Comparison of ENCODE assay signal across 33 mouse cellular contexts in the genomic region with DNA sequence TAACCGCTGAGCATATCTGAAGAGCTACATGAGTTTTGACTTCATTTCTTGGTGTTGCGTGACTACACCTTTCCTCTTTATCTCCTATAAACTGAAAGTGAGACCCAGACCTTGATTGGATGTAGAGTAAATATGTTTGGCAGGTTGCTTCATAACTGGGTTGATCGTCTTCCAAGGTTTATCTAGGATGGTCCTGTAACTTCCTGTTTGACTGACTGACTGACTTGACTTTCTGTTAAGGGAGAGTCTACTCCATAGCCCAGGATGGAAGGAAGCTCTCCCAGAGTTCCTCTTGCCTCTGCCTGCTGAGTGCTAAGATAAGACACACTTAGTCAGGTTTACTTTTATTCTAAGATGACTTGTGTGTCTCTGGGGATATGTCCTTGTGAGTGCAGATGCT. TPM values are rescaled to one million over a fixed set of nuclear protein-coding genes. Genes with fewer than 3 reads are reported as not detected.
DNase-seq lines count a peak whose midpoint lies in the region; ATAC-seq and TF ChIP-seq lines count a peak whose summit lies in the region.
"Had no signal": no experiment of that assay in that cellular context is flagged by ENCODE, and none has a peak within 500 bp of the region (broad histone marks: within the 10 kb centered on the region; RNA-seq: fewer than 3 reads in every experiment).

No protein-coding gene starts in this region.

- TF ChIP-seq CTCF in heart, adult 2 months (IDR thresholded peaks at IDR 0.05), result no peak
- no peak for TF ChIP-seq CTCF in thymus, adult 2 months (IDR thresholded peaks at IDR 0.05; ENCODE audit: borderline replicate concordance, control insufficient read depth, extremely low read depth, insufficient read depth, low read length, poor library complexity)

- no peak overlapping the region for H3K9ac ChIP-seq in heart, adult 2 months (ENCODE audit: low read depth, low read length)
- H3K9ac ChIP-seq: forebrain, embryonic 13.5 days; heart, embryonic 12.5 days; heart, embryonic 15.5 days; hindbrain, embryonic 14.5 days had no signal

- TF ChIP-seq EP300 in heart, adult 2 months (IDR thresholded peaks at IDR 0.05; ENCODE audit: insufficient read depth, low read depth, low read length), result no peak

- H3K27me3 ChIP-seq in megakaryocyte, embryonic 14.5 days (replicated peaks), result no peaks in the 10 kb centered on the region
- H3K27me3 ChIP-seq in heart, adult 2 months (ENCODE audit: control insufficient read depth, insufficient read depth, low read length), result no peaks in the 10 kb centered on the region
- no peaks in the 10 kb centered on the region for H3K27me3 ChIP-seq in thymus, adult 2 months (ENCODE audit: control insufficient read depth, insufficient read depth, low read length)
- H3K27me3 ChIP-seq: forebrain, embryonic 13.5 days; heart, embryonic 12.5 days; heart, embryonic 15.5 days had no signal

- H3K9me3 ChIP-seq in megakaryocyte, embryonic 14.5 days, result no peaks in the 10 kb centered on the region
- H3K9me3 ChIP-seq: forebrain, embryonic 10.5 days; forebrain, embryonic 13.5 days; heart, embryonic 12.5 days; heart, embryonic 15.5 days had no signal

- intact Hi-C loops in heart, adult 2 months (cut with DNase I), result no loop called here

- peaks cover 80% of the 10 kb centered on the region for H3K4me1 ChIP-seq in megakaryocyte, embryonic 14.5 days
- no peaks in the 10 kb centered on the region for H3K4me1 ChIP-seq in heart, adult 2 months (ENCODE audit: control insufficient read depth, insufficient read depth, low read length)
- 0 out of 2 replicates have a peak, but pooled peaks cover 3% of the 10 kb centered on the region for H3K4me1 ChIP-seq in thymus, adult 2 months (replicated peaks; ENCODE audit: control insufficient read depth, insufficient read depth, low read length)

- 65% methylated on average over 3 of the region's 3 CpGs for WGBS in heart, adult 2 months
- WGBS in thymus, adult 2 months, result 93% methylated on average over 3 of the region's 3 CpGs

- peaks cover 83% of the 10 kb centered on the region for H3K36me3 ChIP-seq in megakaryocyte, embryonic 14.5 days (replicated peaks; ENCODE audit: low read length)
- H3K36me3 ChIP-seq in heart, adult 2 months (ENCODE audit: control insufficient read depth, insufficient read depth, low read length), result peaks cover 2% of the 10 kb centered on the region; the same call in 1 of the 2 replicates
- H3K36me3 ChIP-seq in thymus, adult 2 months (ENCODE audit: control insufficient read depth, insufficient read depth, low read length), result peaks cover 31% of the 10 kb centered on the region

- no peak for ATAC-seq in megakaryocyte, adult 5-6 weeks (ENCODE audit: poor library complexity, severe bottlenecking)
- peak; percentile 33 for ATAC-seq in granulocyte monocyte progenitor cell, adult 5-6 weeks (replicated peaks; ENCODE audit: poor library complexity, severe bottlenecking)
- ATAC-seq: CD4-positive, CD25-positive, alpha-beta regulatory T cell, adult 4 months; forebrain, embryonic 13.5 days; forebrain, embryonic 16.5 days; hindbrain, postnatal 0 days; inflammation-experienced regulatory T-cells, adult 6 months had no signal

- no peak for TF ChIP-seq POLR2A in heart, adult 2 months (IDR thresholded peaks at IDR 0.05; ENCODE audit: insufficient read depth, low read depth, low read length)
- no peak for TF ChIP-seq POLR2A in thymus, adult 2 months (IDR thresholded peaks at IDR 0.05; ENCODE audit: control insufficient read depth, extremely low read depth, insufficient read depth, low read length, poor library complexity)

- peak; percentile 87 for DNase-seq in MEL-GATA-1-ER (ENCODE audit: extremely low read depth, low read depth)
- no peak for DNase-seq in heart, adult 2 months
- no peak for DNase-seq in thymus, adult 2 months
- no peak for DNase-seq in heart, postnatal 4 days
- DNase-seq: adrenal gland, adult 2 months; adrenal gland, postnatal 14 days; cerebellum, adult 11 months; cerebellum, adult 2 months; cerebellum, adult 9-11 months; cerebellum, postnatal 25 days; gastrocnemius, postnatal 10 days; gastrocnemius, postnatal 36 days; heart, adult 11 months; heart, postnatal 10 days; heart, postnatal 36 days had no signal

- H3K4me3 ChIP-seq in megakaryocyte, embryonic 14.5 days (replicated peaks), result peak overlapping the region; percentile 77
- no peak overlapping the region for H3K4me3 ChIP-seq in heart, adult 2 months
- H3K4me3 ChIP-seq in thymus, adult 2 months (ENCODE audit: control insufficient read depth, insufficient read depth, low read length), result no peak overlapping the region
- H3K4me3 ChIP-seq: forebrain, embryonic 10.5 days; forebrain, embryonic 13.5 days; heart, embryonic 12.5 days; heart, embryonic 15.5 days had no signal

- H3K79me2 ChIP-seq in heart, adult 2 months (replicated peaks; ENCODE audit: control insufficient read depth, insufficient read depth, low read length), result peaks cover 6% of the 10 kb centered on the region

- H3K27ac ChIP-seq in heart, adult 2 months, result no peak overlapping the region
- H3K27ac ChIP-seq in thymus, adult 2 months (ENCODE audit: control insufficient read depth, insufficient read depth, low read length), result no peak overlapping the region
- H3K27ac ChIP-seq: forebrain, embryonic 10.5 days; forebrain, embryonic 13.5 days; heart, embryonic 15.5 days; hindbrain, embryonic 14.5 days; hindbrain, postnatal 0 days had no signal

RNA-seq across cellular contexts. Expression of a gene that starts 6.0 kb away (rescaled TPM):
- polyA plus RNA-seq in megakaryocyte, embryonic 14.5 days (2012; ENCODE audit: insufficient read depth, low replicate concordance), result not detected in 2 replicates
- not detected in 2 replicates for total RNA-seq in megakaryocyte, adult 5-6 weeks (2015)
- total RNA-seq in megakaryocyte, adult 5-6 weeks (2017), result not detected in 2 replicates
- total RNA-seq in granulocyte monocyte progenitor cell, adult 5-6 weeks (2014; fragmentation: Nextera tagmentation), result not detected in 2 replicates
- total RNA-seq in granulocyte monocyte progenitor cell, adult 5-6 weeks (2017), result not detected in 2 replicates
- not detected for total RNA-seq in heart, adult 2 months (2021)
- not detected in 2 replicates for polyA plus RNA-seq in heart, adult 2 months (2012; rRNA removed)
- polyA plus RNA-seq in thymus, adult 2 months (2012; rRNA removed), result 0.27 and 0.41 TPM in 2 replicates
- total RNA-seq in heart, postnatal 4 days (2021), result not detected
- total RNA-seq: adrenal gland, adult 2 months; adrenal gland, postnatal 14 days; adrenal gland, postnatal 4 days; gastrocnemius, adult 18-20 months; gastrocnemius, postnatal 10 days; gastrocnemius, postnatal 36 days; heart, postnatal 10 days; heart, postnatal 36 days; hindbrain, postnatal 0 days had no signal
- polyA plus RNA-seq: adrenal gland, adult 2 months; C2C12; CD4-positive, CD25-positive, alpha-beta regulatory T cell, adult 4 months; cerebellum, adult 2 months; embryonic facial prominence, embryonic 11.5 days; embryonic facial prominence, embryonic 14.5 days; forebrain, embryonic 10.5 days; forebrain, embryonic 13.5 days; forebrain, embryonic 16.5 days; heart, embryonic 12.5 days; heart, embryonic 15.5 days; hindbrain, embryonic 11.5 days; hindbrain, embryonic 14.5 days; inflammation-experienced regulatory T-cells, adult 6 months had no signal

RNA-seq across cellular contexts. Expression of a gene that starts 6.2 kb away (rescaled TPM):
- polyA plus RNA-seq in megakaryocyte, embryonic 14.5 days (2012; ENCODE audit: insufficient read depth, low replicate concordance), result 25.4 and 41.5 TPM in 2 replicates
- total RNA-seq in megakaryocyte, adult 5-6 weeks (2015), result 98.2 and 102 TPM in 2 replicates
- 65.2 and 77.0 TPM in 2 replicates for total RNA-seq in megakaryocyte, adult 5-6 weeks (2017)
- total RNA-seq in granulocyte monocyte progenitor cell, adult 5-6 weeks (2014; fragmentation: Nextera tagmentation), result 76.8 and 81.1 TPM in 2 replicates
- total RNA-seq in granulocyte monocyte progenitor cell, adult 5-6 weeks (2017), result 42.0 and 48.1 TPM in 2 replicates
- total RNA-seq in heart, adult 2 months (2021), result 10 to 100 TPM; 60.4 to 64.4 TPM
- polyA plus RNA-seq in heart, adult 2 months (2012; rRNA removed), result 67.8 and 79.9 TPM in 2 replicates
- polyA plus RNA-seq in thymus, adult 2 months (2012; rRNA removed), result 144 and 149 TPM in 2 replicates
- 10 to 100 TPM; 71.9 to 78.2 TPM for total RNA-seq in heart, postnatal 4 days (2021)

RNA-seq across cellular contexts. Expression of a gene that starts 24.1 kb away (rescaled TPM):
- 1,949 and 2,538 TPM in 2 replicates for polyA plus RNA-seq in megakaryocyte, embryonic 14.5 days (2012; ENCODE audit: insufficient read depth, low replicate concordance)
- 361 and 425 TPM in 2 replicates for total RNA-seq in megakaryocyte, adult 5-6 weeks (2015)
- 297 and 318 TPM in 2 replicates for total RNA-seq in megakaryocyte, adult 5-6 weeks (2017)
- 404 and 492 TPM in 2 replicates for total RNA-seq in granulocyte monocyte progenitor cell, adult 5-6 weeks (2014; fragmentation: Nextera tagmentation)
- 197 and 242 TPM in 2 replicates for total RNA-seq in granulocyte monocyte progenitor cell, adult 5-6 weeks (2017)
- total RNA-seq in heart, adult 2 months (2021), result 10 to 100 TPM; 60.8 to 75.0 TPM
- polyA plus RNA-seq in heart, adult 2 months (2012; rRNA removed), result 133 and 137 TPM in 2 replicates
- polyA plus RNA-seq in thymus, adult 2 months (2012; rRNA removed), result 859 and 863 TPM in 2 replicates
- 100 to 1,000 TPM; 123 to 125 TPM for total RNA-seq in heart, postnatal 4 days (2021)

RNA-seq across cellular contexts. Expression of a gene that starts 47.1 kb away (rescaled TPM):
- not detected in 2 replicates for polyA plus RNA-seq in megakaryocyte, embryonic 14.5 days (2012; ENCODE audit: insufficient read depth, low replicate concordance)
- total RNA-seq in megakaryocyte, adult 5-6 weeks (2015), result not detected in 2 replicates
- total RNA-seq in megakaryocyte, adult 5-6 weeks (2017), result not detected in 2 replicates
- total RNA-seq in granulocyte monocyte progenitor cell, adult 5-6 weeks (2014; fragmentation: Nextera tagmentation), result not detected in 2 replicates
- total RNA-seq in granulocyte monocyte progenitor cell, adult 5-6 weeks (2017), result not detected in 2 replicates
- total RNA-seq in heart, adult 2 months (2021), result not detected
- not detected in 2 replicates for polyA plus RNA-seq in heart, adult 2 months (2012; rRNA removed)
- polyA plus RNA-seq in thymus, adult 2 months (2012; rRNA removed), result not detected in 2 replicates
- total RNA-seq in heart, postnatal 4 days (2021), result not detected
- total RNA-seq: adrenal gland, adult 2 months; adrenal gland, postnatal 14 days; adrenal gland, postnatal 4 days; gastrocnemius, adult 18-20 months; gastrocnemius, postnatal 10 days; gastrocnemius, postnatal 36 days; heart, postnatal 10 days; heart, postnatal 36 days; hindbrain, postnatal 0 days had no signal
- polyA plus RNA-seq: adrenal gland, adult 2 months; C2C12; CD4-positive, CD25-positive, alpha-beta regulatory T cell, adult 4 months; cerebellum, adult 2 months; embryonic facial prominence, embryonic 11.5 days; forebrain, embryonic 10.5 days; forebrain, embryonic 13.5 days; forebrain, embryonic 16.5 days; heart, embryonic 12.5 days; heart, embryonic 15.5 days; hindbrain, embryonic 11.5 days; hindbrain, embryonic 14.5 days; hindbrain, postnatal 0 days; inflammation-experienced regulatory T-cells, adult 6 months had no signal

RNA-seq across cellular contexts. Expression of a gene that starts 50.2 kb away (rescaled TPM):
- 63.5 and 118 TPM in 2 replicates for polyA plus RNA-seq in megakaryocyte, embryonic 14.5 days (2012; ENCODE audit: insufficient read depth, low replicate concordance)
- total RNA-seq in megakaryocyte, adult 5-6 weeks (2015), result 24.8 and 26.1 TPM in 2 replicates
- 140 and 144 TPM in 2 replicates for total RNA-seq in megakaryocyte, adult 5-6 weeks (2017)
- total RNA-seq in granulocyte monocyte progenitor cell, adult 5-6 weeks (2014; fragmentation: Nextera tagmentation), result 59.3 and 90.3 TPM in 2 replicates
- 92.6 and 159 TPM in 2 replicates for total RNA-seq in granulocyte monocyte progenitor cell, adult 5-6 weeks (2017)
- total RNA-seq in heart, adult 2 months (2021), result 10 to 100 TPM; 37.8 to 38.5 TPM
- 16.1 and 19.5 TPM in 2 replicates for polyA plus RNA-seq in heart, adult 2 months (2012; rRNA removed)
- polyA plus RNA-seq in thymus, adult 2 months (2012; rRNA removed), result 35.6 and 36.2 TPM in 2 replicates
- 10 to 100 TPM; 67.6 to 67.7 TPM for total RNA-seq in heart, postnatal 4 days (2021)
